Mouse (Mus musculus) thymus, adult 2 months (tissue): ENCODE results near the gene Card14. TPM values are rescaled to one million over a fixed set of nuclear protein-coding genes. Genes with fewer than 3 reads are reported as not detected.

Experiments
- DNase-seq: peaks from one replicate; pipeline ENCODE4 v3.0.0; 2021
- H3K27ac ChIP-seq: fragments of 200-500 bp; 2 replicates; pipeline ENCODE4 v1.5.1; 2012; ENCODE audit warnings: low read length, control low read depth; ENCODE audit not compliant: control insufficient read depth, insufficient read depth
- H3K27me3 ChIP-seq: fragments of 200-500 bp; 2 replicates; pipeline ENCODE4 v1.6.1; 2012; ENCODE audit warnings: mild to moderate bottlenecking, low read length, moderate library complexity, mixed read lengths; ENCODE audit not compliant: control insufficient read depth, insufficient read depth
- H3K36me3 ChIP-seq: fragments of 200-500 bp; 2 replicates; pipeline ENCODE4 v1.6.1; 2012; ENCODE audit warnings: mild to moderate bottlenecking, low read length, moderate library complexity; ENCODE audit not compliant: control insufficient read depth, insufficient read depth
- H3K4me1 ChIP-seq: fragments of 200-500 bp; replicated peaks from 2 replicates; pipeline ENCODE4 v1.6.1; 2012; ENCODE audit warnings: low read length; ENCODE audit not compliant: control insufficient read depth, insufficient read depth
- H3K4me3 ChIP-seq: fragments of 200-500 bp; 2 replicates; pipeline ENCODE4 v1.5.1; 2012; ENCODE audit warnings: mild to moderate bottlenecking, low read length, control low read depth, moderate library complexity; ENCODE audit not compliant: control insufficient read depth, insufficient read depth
- CTCF ChIP-seq: fragments of 200-500 bp; IDR thresholded peaks from 2 replicates; pipeline ENCODE4 v1.5.1; 2012; ENCODE audit warnings: mild to moderate bottlenecking, control low read depth, low read length, moderate library complexity, borderline replicate concordance; ENCODE audit not compliant: control insufficient read depth, poor library complexity, insufficient read depth; ENCODE audit errors: extremely low read depth
- POLR2A ChIP-seq: fragments of 200-500 bp; IDR thresholded peaks from 2 replicates; pipeline ENCODE4 v1.6.1; 2012; ENCODE audit warnings: mild to moderate bottlenecking, low read length, control low read depth, moderate library complexity; ENCODE audit not compliant: control insufficient read depth, poor library complexity, insufficient read depth; ENCODE audit errors: extremely low read depth
- WGBS: fragments of 180-500 bp; shearing (Covaris S2); methylation state at CpG from one replicate; pipeline ENCODE4 v1.1.7; 2018; 5-methylcytosine and 5-hydroxymethylcytosine counted together
- polyA plus RNA-seq: library from polyadenylated mRNA; depleted of rRNA; stranded (reverse); fragments of >200 nt; gene quantifications from 2 replicates; pipeline ENCODE4 v1.2.3, GENCODE M21; 2012; rRNA removed

Gene Card14
- polyA plus RNA-seq, 1 experiment, result 0.90 TPM

DNA sequence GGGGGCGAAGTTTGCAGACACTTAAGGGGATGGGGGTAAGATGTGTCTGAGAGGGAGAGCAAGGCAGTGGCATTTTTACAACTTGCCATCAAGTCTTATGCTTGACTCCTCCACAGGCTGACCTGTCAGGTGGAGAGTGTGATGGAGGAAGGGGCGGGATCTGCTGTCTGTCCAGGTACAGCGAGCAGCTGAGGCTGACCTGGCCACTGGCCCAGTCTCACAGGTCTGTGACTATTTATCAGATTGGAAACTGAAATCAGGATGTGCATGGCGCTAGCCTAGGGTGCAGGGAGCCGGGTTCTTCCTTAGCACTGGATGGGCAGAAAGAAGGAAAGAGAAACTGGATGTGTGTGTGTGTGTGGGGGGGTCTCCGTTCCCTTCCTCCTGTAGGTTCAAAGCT lies 86.6 kb downstream of the Card14 start:
- H3K4me1 ChIP-seq, result peaks cover 53% of the 10 kb centered on the region
- peak overlapping the region; percentile 1 for H3K4me3 ChIP-seq
- H3K27me3 ChIP-seq, result no peaks in the 10 kb centered on the region; the same call in 1 of the 2 replicates
- 67% methylated on average over 6 of the region's 6 CpGs for WGBS
- H3K27ac ChIP-seq, result no peak overlapping the region
- no peak for TF ChIP-seq CTCF
- no peak for TF ChIP-seq POLR2A
- DNase-seq, result no peak
- H3K36me3 ChIP-seq, result no peaks in the 10 kb centered on the region

Other genes with a start within 250 kb of the Card14 start
- 54.7 and 56.8 TPM in 2 replicates for gene Cbx4, start 221.5 kb upstream of the Card14 start, polyA plus RNA-seq
- 10.8 and 12.0 TPM in 2 replicates for gene Tbc1d16, start 79.3 kb upstream of the Card14 start, polyA plus RNA-seq
- 1.8 and 2.5 TPM in 2 replicates for gene Ccdc40, start 79.2 kb upstream of the Card14 start, polyA plus RNA-seq
- gene Gaa, start 39.9 kb upstream of the Card14 start, polyA plus RNA-seq, result 80.0 and 94.8 TPM in 2 replicates
- 178 and 196 TPM in 2 replicates for gene Eif4a3, start 7.7 kb upstream of the Card14 start, polyA plus RNA-seq
- 28.6 and 36.5 TPM in 2 replicates for gene Sgsh, start 47.8 kb downstream of the Card14 start, polyA plus RNA-seq
- gene Slc26a11, start 47.8 kb downstream of the Card14 start, polyA plus RNA-seq, result 19.9 and 21.7 TPM in 2 replicates
- gene Rnf213, start 85.3 kb downstream of the Card14 start, polyA plus RNA-seq, result 47.9 and 52.5 TPM in 2 replicates
- 30.7 and 31.1 TPM in 2 replicates for gene Endov, start 183.6 kb downstream of the Card14 start, polyA plus RNA-seq
- gene Nptx1, start 240.0 kb downstream of the Card14 start, polyA plus RNA-seq, result 0.85 and 0.89 TPM in 2 replicates